Mouse (Mus musculus) mouse embryonic stem cell (cell line): ENCODE data around the gene Rcor1.

Source experiments
- in situ Hi-C, 2 experiments: fragments of 300-500 bp; cut with MboI; formaldehyde crosslinking; loops; 1 replicate in 1 of 2; 3 replicates in 1 of 2; pipeline ENCODE4 v1.14.3; 2019 to 2020; ENCODE audit warnings: low sequenced_read_pairs in 2 of 2, low pct_unique_long_range_greater_than_20kb in 1 of 2, mixed read lengths in 1 of 2; ENCODE audit not compliant: unreplicated experiment in 1 of 2

The Rcor1 gene

DNA sequence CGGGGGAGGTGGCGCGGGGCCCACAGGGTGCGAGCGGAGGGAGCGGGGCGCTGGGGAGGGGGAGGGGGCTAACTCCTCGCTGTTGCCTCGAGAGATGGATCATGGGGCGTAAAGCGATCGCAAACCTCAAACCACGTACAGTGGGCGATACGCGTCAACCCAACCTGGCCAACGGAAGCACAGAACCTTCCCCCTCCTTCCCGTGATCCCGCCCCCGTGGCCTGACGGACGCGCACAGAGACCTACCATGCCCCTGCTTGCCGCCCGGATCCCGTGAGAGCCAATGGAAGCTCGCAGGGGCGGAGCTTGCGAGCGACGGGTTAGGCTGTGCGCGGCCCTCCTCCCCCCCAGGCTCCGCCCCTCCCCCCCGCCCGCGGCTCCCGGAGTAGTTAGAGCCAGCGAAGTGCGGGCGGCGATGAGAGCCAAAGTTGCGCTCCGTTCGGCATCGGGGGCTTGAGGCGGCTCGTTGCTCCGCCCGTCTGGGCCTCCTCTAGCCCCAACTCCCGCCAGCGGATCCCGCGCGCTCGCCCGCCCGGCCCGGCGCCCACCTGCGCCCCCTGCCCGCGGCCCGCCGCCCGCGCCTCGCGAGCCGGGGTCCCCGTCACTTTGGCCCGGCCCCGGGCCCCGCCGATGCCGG is at the start of gene Rcor1:
TSS of gene Rcor1 (plus strand) at position 376 of the 637 bp plus-strand sequence.
- in situ Hi-C loops = no loop called here

DNA sequence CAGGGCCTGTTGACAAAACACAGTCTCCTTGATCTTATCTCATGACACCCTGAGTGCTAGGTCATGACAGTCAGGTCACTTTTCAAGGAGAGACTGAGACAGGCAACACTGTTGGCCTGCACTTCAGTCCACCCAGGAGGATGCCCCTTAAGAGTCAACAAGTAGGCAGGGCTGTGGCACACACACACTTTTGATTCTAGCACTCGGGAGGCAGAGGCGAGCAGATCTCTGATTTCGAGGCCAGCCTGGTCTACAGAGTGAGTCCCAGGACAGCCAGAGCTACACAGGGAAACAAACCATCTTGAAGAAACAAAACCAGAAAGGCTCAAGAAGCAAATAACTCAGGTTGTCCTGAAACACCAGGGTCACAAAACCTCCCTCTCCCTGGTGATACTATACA is 49.7 kb upstream of the Rcor1 start:
- in situ Hi-C loops = no loop called here

DNA sequence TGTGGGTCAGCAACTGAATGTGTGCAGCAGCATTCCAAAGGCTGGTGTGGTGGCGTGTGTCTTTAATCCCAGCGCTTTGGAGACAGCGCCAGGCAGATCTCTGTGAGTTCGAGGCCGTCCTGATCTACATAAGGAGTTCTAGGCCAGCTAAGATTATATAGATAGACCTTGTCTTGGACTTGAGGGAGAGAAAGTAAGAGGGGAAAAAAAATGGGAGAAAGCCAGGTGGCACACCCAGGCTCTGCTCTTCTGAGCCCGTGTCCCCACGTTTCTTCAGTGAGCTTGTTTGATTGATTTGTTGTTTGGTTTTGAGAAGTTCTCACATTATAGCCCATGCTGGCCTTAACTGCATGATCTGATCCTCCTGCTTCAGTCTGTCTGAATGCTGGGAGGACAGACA is 48.7 kb upstream of the Rcor1 start:
- in situ Hi-C loops = no loop called here

DNA sequence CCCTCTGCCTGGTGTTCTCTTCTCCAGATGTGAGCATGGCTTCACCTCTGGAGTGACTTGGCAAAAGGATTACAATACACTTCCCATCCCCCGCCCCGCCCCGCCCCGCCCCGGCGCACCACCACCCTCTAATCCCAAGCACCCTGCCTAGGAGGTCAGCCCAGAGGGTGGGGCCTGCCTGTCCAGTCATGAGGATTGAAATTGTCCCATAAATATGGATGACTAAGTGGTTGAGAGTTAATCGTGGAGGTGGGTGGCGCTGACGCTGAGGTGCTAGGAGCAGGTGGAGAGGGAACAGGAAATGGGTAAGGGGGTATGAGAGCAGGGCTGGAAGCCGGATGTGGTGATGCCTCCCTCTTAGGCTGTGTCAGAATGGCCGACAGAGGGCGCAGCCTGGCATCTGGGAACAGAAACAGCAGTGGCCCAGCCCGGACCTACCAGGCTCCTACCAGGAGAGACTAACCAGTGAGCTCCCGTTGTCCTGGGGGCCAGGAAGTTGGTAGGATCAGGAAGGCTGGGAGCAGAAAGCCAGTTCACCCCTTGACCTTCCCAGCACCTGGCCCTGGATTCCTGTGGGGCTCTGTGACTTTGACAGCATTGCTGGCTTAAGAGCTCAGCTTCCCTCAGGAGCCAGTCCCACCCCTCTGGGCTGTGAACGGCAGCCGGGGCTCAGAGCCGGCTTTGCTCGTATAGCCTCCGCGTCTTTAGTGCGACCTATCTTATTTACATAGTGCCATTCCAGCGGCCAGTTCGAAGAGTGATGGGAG is 47.6 kb upstream of the Rcor1 start:
- in situ Hi-C loops = no loop called here

DNA sequence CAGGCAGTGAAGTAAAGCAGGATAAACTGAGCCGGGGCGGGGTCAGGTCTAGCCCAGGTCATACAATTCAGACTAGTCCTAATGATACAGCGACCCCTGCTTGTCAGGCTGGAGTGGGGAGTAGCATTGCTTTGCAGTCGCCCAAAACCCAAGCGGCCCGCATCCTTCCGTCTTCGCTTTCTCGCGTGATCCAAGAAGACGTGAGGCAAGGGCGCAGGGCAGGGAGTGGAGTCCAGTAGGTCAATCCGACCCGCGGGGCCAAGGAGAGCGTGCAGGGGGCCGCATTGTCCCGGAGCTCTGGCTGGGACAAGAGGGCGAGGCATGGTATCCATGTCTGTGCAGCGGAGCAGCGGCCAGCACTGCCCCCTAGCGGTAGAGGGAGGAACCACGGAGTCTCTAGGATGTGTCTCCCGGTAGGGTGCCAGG is 47.0 kb upstream of the Rcor1 start:
- in situ Hi-C loops = no loop called here

DNA sequence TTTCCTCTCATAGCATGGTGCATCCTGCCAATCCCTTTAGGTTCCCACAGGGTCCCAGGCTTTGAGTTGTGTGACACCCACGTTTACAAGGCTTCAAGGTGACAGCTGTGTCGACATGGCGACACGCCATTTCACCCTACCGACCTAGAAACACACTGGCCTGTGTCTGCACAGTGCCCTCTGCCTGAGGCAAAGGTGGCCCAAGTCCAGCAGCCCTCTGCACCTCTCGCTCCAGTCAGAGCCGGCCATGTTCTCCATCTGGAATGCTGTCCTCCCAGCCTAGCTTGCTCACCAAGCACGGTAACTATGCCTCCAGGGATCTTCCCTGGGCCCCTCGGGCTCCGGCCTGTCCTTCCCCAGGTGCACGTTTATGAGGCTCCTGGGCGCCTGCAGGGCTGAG is 46.4 kb upstream of the Rcor1 start:
- in situ Hi-C loops = no loop called here

DNA sequence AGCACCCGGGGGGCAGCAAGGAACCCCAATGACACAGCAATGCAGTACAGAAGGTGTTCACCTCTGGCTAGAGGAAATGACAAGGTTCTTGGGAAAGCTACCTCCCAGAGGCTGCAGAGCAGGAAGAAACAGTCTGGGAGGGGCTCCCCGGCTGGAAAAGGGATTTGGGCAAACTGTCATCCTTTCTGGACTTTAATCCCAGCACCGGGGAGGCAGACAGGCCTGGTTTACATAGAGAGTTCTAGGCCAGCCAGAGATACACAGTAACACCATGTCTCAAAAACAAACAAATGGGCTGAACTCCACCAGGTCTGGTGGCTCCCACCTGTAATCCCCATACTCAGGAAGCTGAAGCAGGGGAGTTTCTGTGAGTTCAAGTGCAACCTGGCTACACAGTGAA is 45.9 kb upstream of the Rcor1 start:
- in situ Hi-C loops = no loop called here

DNA sequence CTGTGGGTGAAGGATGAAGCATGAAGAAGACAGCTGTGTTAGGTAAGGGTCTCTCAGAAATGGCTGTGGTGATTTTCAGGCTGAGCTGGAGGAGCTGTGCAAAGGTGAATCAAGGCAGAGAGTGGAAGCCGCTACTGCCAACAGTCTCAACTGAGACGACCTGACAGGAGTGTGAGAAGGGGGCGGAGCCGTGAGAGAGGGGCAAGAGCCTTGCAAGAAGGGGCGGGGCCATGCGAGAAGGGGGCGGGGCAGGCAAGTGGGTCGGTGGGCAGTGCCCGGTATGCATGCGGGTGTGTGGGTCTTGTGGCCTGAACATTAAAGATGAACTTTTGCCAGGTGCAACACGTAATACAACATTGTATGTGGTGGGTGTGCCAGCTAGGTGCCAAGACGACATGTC is 44.5 kb upstream of the Rcor1 start:
- in situ Hi-C loops = no loop called here

DNA sequence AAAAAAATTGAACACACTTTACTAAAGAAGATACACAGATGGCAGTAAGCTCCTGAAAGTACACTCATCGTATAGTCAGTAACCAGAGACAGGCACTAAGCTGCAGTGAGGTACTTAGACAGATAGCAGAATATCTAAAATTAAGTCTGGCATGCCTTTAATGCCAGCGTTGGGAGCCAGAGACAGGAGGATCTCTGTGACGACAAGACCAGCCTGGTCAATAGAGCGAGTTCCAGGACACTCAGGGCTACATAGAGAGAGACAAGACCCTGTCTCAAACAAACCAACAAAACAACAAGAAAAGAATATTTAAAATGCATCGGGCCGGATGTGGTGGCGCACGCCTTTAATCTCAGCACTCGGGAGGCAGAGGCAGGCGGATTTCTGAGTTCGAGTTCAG is 41.1 kb upstream of the Rcor1 start:
- in situ Hi-C loops = no loop called here

DNA sequence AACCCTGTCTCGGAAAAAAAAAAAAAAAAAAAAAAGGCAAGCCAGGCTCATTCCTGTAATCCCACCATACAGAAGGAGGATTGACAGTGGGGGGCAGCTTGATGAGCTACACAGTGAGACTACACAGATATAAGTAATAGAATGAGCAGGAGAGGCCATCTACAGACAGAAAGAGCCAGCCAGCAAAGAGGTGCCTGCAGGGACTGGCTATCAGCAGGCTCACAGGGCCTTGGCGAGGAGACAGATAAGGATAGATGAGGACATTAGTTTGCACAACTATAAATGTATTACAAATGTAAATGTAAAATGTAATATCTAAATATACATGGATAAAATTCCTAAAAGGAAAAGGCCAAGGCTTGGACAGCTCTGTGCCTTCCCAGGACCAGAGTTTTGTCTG is 39.3 kb upstream of the Rcor1 start:
- in situ Hi-C loops = no loop called here

DNA sequence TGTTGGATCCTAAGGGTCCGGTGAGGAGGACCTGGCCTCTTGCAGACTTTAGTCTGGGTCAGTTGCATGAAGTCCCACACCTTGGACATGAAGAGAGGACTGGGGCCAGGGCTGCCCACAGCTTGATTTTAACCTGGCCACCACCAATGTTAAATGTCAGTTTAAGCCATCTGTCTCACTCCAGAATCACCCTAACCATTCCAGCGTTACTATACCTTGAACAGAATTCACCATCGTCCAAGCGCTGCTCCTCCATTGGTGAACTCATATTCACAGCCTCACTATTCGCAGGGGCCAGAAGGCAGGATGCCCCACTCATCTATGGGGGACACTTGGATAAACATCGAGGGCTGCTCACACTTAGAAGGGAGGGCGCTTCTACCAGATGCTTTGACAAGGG is 38.2 kb upstream of the Rcor1 start:
- in situ Hi-C loops = no loop called here

DNA sequence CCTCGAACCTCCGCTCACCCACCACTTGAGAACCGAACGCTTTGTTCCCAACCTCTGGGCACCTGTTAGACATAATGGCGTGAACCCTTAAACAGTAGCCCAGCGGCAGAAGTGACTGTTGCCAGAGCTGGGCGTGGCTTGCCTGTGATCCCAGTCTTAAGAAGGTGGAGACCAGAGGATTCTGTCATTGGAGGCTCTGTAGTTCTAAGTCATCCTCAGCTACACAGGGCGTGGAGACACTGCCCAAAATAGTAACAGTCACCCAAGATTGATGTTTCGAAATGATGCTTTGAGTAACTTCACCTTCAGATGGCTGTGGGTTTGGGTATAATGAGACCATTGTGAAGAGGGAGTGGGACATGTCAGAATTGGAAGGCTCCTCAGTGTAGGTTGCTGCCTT is 35.0 kb upstream of the Rcor1 start:
- in situ Hi-C loops = no loop called here

DNA sequence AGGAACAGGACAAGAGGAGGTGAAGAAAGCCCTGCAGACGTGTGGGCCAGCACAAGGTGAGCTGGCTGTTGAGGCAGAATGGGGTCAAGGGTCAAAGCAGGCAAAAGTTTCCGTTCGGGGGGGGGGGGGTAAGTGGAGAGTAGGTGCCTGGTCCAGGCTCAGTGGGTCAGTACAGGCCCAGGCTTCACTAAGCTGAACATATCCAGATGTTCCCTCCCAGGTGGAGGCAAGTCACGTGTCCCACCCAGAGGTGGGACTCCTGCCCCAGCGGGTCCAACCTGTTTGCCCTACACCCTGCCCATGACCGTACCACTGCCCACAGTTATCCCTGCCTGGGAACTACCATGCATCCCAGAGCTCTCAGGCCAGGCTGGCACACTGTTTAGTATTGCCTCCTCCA is 33.3 kb upstream of the Rcor1 start:
- in situ Hi-C loops = no loop called here

DNA sequence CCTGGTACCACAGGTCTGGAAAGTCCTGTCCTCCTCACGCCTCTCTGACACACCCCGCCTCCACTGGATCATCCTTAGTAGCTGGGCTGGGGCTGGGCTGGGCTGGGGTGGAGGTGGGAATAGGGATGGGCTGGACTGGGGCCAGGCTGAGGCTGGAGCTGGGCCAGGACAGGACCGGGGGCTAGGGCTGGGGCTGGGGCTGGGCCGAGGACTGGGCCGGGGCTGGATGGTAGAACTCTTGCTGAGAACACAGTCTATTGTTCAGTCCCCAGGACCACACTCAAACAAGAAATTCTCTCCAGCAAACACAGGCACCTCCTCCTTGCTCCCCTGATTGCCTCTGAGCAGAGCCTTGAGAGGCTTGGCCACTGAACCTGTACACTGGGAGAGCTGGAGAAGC is 32.8 kb upstream of the Rcor1 start:
- in situ Hi-C loops = no loop called here

DNA sequence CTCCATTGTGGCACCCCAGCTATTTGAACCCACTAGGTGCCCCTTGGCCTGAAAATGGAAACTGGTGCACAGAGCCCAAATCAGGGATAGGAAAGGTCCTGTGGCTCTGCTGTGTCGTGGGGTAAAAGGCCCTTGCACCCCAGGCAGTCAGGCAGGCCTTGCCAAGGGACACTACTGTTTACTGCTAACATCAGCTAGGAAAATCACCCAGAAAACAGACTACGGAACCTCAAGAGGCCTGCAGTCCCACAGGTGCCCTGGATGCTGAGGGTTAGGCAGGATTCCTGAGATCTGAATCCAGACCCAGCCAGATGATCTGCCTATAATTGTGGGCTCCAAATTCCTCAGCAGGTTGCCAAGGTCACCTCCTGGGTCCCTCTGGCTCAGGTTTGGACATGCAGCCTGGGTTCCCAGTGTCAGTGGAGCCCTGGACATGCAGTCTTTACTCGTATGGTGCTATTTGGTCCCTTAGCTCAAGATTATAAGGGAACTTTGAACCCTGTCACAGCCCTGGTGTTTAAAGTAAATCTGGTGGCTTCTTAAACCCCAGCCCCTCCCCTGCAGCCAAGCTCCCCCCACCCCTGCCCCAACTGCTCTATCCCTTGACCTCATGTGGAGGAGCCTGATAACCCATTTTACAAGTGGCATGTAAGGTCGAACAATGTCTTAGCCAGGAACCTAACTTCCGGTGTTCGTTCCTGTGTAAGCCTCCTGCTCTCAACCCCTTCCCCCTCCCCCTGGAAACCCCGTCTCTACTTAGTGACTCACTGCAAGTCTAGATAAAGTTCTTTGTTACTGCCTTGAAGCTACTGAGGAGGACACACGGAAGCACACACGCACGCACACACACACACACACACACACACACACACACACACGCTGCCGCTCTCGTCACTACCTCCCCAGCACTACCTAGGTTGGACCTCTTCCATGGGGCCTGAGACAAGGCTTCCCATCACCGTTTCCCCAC is 31.7 kb upstream of the Rcor1 start:
- in situ Hi-C loops = no loop called here

DNA sequence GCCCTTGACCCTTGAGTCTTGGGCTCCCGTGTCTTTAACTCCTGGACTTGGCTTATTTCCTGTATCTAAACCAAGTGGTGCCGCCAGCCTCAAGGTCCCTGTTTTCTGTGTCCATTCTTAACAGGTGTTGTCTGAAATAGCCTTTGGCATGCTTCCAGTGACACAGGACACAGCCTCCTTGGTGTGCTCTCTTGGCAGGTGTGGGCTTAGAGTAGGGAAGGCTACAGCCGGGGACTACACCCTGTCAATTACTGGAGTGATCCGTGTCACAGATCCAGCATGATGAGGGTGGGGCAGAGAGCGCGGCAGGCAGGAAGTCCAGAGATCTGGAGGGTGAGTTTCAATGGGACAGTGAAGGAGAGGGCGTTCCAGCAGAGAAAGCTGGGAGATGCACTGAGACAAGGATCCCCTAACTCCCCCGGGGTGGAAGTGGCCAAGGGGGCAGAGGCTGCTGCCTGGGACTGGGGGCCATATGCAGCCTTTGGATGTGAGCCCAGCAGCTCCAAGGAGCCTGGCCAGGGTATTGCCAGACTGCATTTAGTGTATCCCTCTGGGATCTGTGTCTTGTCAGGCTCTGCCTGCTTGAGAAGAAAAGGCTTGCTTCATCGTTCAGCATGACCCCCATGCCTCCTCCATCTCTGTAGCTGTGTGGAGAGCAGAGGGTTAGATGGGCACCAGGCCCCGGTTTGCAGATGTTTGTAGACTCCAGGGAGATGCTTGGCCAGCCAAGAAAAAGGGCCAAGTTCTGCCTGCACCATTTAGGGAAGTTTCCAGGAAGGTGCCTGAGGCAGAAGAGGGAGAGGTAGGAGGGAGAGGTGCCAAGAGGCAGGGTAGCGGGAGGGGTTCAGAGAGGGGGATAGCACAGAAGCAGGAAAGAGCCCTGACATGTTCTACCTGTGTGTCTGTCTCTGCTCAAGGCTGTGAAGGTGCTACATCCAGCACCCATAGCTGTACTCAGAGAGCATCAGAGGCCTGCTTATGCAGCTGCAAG is 30.4 kb upstream of the Rcor1 start:
- in situ Hi-C loops = no loop called here

DNA sequence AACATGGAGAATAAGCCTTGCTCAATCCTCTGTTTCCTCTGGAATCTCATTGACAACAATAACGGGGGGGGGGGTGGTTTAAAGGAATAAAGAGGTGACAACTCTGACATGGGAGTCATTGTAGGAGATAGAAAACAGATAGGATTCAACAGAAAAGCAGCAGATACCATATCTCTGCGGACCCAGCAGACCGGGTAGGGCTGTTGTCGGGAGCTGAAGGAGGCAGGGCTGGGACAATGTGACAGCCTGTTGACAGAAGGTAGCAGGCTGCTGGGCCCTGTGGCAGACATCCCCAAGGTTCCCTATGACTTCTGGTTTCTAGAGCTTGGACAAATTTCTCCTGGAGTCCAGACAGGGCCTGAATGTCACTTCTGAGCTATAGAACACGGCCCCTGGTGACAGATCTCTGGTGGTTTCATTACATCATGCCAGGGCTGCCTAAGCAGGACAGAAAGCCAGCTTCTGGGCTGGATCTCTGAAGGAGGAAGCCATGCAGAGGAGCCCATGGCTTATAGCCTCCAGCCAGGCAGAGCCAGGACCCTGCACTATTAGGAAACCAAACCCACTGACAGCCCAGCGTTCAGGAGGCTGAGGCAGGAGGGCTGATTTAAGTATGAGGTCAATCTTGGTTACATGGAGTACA is 29.4 kb upstream of the Rcor1 start:
- in situ Hi-C loops = no loop called here

DNA sequence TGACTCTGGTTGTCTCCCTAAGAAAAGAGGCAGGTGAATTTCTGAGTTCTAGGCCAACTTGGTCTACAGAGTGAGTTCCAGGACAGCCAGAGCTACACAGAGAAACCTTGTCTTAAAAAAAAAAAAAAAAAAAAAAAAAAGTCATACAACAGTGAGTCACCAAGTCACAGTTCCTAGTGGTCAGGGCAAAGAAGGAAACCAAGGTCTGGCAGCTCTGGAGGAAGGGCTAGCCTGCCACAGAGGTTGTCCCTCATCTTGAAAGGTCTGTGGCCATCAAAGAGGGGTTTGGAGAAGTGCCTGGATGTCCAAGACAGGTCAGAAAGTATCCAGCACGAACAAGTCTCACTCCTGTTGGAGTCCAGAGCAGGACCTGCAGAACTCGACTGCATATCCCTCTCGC is 22.3 kb upstream of the Rcor1 start:
- in situ Hi-C loops = no loop called here
